Mouse (Mus musculus) spleen, postnatal 10 days (tissue): Measurements from ENCODE around the gene Gfy.

Experiments used
- DNase-seq, 2 experiments: peaks; one replicate each; pipeline ENCODE4 v3.0.0; 2021 to 2022; ENCODE audit warnings: low spot score in 2 of 2

Gene Gfy

GRCm38 (mm10) chr7:45149545-45149944 lies 29.8 kb downstream of the Gfy start:
- DNase-seq: no peak

GRCm38 (mm10) chr7:45148534-45149098 lies 30.8 kb downstream of the Gfy start:
- no peak for DNase-seq

GRCm38 (mm10) chr7:45147899-45148298 lies 31.5 kb downstream of the Gfy start:
- no peak for DNase-seq

DNA sequence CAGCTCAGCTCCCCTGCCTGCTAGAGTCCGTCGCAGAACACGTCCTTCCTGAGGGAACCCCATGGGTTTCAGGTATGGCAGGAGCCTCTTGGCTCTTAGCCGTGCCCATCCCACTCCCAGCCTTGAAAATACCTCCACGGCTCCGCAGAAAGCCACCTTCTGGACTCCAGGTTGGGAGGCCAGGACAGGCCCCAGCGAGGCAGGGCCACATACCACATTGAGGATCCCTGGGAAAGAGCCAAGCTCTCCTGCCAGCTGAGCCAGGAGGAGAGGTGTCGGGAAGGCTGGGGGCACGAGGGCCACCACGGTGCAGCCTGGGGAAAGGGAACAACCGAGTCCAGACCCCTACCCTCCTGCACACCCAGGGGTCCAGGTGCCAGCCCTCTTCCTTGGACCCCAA lies 32.1 kb downstream of the Gfy start:
- DNase-seq: no peak

- peak in 1 of 2 experiments; percentile 13 for DNase-seq
These were observed 33.9 kb downstream of the Gfy start for GRCm38 (mm10) chr7:45145460-45145859.

GRCm38 (mm10) chr7:45144368-45145174 lies 34.8 kb downstream of the Gfy start:
- no peak for DNase-seq

DNA sequence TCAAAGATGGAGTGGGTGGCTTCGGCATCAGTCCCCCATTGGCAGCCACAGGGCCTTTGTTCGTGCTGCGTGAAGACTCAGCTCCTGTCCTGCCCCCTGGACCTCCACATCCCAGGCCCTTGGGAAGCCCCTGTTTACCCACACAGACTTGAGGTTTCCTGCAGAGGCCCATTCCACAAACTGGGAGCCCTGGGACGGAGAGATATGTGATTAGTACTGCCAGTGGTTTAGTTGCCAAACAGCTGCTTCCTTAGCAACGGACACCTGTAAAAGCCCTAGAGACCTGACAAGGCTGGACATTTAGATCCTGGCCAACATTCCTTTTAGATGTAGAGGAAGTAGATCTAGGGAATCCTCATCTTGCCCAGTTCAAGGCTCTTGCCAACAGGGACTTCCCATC lies 37.5 kb downstream of the Gfy start:
- no peak for DNase-seq

- DNase-seq: no peak
These were observed 38.0 kb downstream of the Gfy start for GRCm38 (mm10) chr7:45141319-45141718.

- no peak for DNase-seq
These were observed 39.3 kb downstream of the Gfy start for GRCm38 (mm10) chr7:45139904-45140723.

GRCm38 (mm10) chr7:45138403-45138802 lies 41.0 kb downstream of the Gfy start:
- DNase-seq: no peak

- no peak for DNase-seq
These were observed 42.0 kb downstream of the Gfy start for GRCm38 (mm10) chr7:45137171-45138006.

DNA sequence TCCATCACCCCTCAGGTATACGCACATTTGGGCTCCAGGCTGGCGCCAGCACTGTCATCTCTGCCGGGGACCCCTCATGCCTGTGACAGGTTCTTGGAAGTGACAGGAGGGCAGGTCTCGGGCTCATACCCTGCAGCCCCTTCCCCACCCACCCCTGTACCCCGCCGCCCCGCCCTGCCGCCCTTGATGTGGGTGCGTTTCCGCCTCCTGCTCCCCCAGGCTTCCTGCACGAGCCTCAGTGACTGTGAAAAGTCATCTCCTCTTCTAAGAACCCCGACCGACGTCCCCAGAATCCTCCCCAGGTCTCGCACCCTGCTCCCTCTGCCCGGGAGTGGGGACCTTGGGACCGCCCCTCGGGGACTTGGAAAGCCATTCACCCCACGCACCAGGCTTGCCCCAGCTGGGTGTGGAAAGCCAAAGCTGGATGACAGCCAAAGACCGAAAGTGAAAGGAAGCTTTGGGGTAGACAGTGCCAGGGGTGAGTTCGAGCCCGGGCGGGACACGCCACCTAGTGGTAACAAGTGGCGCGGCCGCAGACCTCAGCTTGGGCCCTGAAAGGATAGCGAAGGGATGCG lies 43.3 kb downstream of the Gfy start, which contains the start of the genes Gm45713 and Flt3l:
TSS of gene Gm45713 (minus strand) at position 239 of the 575 bp plus-strand sequence.
TSS of gene Flt3l (minus strand) at position 440 of the 575 bp plus-strand sequence.
- DNase-seq: peak; percentile 91 to 94

- DNase-seq: no peak
These were observed 44.0 kb downstream of the Gfy start for GRCm38 (mm10) chr7:45135370-45135769.

DNA sequence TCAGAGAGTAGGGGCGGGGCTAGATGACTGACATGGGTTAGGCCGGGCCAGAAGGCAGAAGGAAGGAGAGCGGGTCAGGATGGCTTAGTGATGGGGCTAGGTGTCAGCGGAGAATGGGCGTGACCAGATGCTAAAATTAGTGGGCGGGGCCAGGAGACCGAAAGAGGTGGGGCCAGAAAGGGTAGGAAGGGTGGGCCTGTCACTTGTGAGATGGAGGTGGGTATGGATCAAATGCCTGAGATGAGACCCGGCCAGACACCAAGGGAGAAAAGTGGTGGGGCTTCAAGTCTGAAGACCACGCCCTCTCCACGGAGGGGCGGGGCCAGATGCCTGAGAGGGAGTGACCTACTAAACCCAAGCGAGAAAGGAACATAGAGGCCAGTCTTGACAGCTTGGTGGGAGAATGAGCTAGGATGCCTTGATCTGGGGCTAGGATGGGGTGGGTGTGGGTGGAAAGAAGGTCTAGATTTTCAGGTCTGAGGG lies 44.8 kb downstream of the Gfy start:
- peak; percentile 54 to 80 for DNase-seq

DNA sequence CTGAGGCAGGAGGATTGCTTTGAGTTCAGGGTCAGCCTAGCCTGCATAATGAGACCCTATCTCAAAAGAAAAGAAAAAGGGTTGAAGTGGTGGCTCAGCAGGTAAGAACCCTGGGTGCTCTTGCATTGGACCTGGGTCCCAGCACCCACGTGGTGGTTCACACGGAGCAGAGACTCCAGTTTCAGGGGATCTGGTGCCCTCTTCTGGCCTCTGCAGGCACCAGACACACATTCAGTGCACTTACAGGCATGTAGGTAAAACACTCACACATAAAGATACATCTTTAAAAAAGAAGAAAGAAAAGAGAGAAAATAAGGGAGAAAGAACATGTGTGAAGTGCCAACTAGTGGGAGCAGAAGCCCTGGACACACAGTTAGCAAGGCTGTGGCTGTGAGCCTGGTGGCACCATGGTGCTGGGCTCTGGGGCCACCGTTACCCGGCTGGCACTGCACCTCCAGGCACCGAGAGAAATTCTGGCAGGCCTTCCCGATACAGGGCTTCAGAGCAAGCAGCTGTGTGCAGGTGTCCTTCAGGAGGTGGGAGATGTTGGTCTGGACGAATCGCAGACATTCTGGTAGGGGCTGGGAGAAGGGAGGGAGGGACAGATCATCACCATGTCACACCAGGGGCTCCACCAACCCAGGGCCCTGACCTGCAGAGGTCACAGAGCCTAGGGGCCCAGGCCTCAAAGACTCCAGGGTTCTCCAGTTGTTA lies 45.8 kb downstream of the Gfy start:
- DNase-seq: no peak

DNA sequence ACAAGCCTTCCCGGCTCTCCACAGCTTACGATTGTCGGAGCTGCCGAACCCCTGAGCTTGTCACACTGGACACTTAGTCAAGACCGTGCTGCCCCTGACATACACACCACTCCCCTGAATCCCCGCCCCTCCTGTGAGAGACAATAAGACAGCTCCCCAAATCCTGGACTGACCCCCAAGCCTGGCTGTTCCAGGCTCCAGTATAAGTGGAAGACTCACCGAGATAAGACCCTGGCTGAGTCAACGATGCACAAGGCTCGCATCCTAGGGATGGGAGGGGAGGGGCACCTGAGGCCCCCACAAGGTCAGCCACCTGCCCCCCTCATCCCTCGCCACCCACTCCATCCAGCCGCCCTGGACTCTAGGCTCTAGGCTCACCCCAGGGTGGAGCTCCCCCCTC lies 47.5 kb downstream of the Gfy start:
- no peak for DNase-seq

GRCm38 (mm10) chr7:45129776-45130512 lies 49.4 kb downstream of the Gfy start:
- no peak for DNase-seq

GRCm38 (mm10) chr7:45129318-45129717 lies 50.1 kb downstream of the Gfy start:
- peak in 1 of 2 experiments; percentile 59 for DNase-seq

- peak; percentile 96 to 98 for DNase-seq
These were observed 50.6 kb downstream of the Gfy start, which contains the start of gene Rpl13a for GRCm38 (mm10) chr7:45128624-45129246. Rpl13a (minus strand) TSS chr7:45128761.
